Mouse (Mus musculus): ENCODE measurements around the gene Jak1. TPM values are rescaled to one million over a fixed set of nuclear protein-coding genes. Genes with fewer than 3 reads are reported as not detected.
"Not testable (repeated sequence)": the region's sequence is repeated elsewhere in the genome, so short reads cannot be mapped to it uniquely, and the experiment has no call there.

The Jak1 gene
- total RNA-seq, 4 experiments from 2014 or later = 124 to 155 (median 151) TPM

DNA sequence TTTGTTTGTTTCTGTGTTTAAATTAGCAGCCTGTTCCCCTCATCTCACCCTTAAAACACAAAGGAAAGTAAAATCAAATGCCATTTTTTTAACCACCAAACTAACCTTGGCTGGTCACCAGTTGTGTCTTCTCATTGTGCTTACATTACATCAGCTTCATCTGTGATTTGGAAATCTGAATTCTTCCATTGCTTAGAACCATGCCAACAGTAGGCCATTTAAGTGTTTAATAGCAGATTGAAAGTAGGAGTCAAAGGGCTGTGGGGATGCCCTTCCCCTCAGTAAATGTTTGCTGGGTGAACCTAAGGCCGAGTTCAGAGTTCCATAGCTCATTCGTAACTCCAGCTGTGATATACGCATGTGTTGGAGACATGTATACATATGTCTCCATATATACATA lies 10.8 kb upstream of the Jak1 start:
- DNase-seq = no peak

DNA sequence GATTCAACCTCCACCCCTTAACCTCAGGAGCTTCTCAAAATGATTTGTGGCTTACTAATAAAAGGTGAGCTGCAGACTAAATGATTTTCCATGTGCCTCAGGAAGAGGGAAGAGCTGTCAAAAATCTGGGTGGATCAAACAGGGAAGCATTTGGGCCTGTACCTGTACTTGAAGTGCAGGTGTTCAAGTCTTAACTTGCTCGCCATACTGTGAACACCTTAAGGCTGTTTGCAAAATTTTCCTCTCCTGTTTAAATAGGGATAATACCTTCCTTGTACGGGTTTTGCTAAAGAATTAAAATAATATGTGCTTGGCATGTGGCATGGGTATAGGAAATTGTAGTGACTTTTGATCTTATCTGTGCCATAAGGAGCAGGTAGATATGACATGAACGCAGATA lies 5.7 kb upstream of the Jak1 start:
- no peak for DNase-seq

DNA sequence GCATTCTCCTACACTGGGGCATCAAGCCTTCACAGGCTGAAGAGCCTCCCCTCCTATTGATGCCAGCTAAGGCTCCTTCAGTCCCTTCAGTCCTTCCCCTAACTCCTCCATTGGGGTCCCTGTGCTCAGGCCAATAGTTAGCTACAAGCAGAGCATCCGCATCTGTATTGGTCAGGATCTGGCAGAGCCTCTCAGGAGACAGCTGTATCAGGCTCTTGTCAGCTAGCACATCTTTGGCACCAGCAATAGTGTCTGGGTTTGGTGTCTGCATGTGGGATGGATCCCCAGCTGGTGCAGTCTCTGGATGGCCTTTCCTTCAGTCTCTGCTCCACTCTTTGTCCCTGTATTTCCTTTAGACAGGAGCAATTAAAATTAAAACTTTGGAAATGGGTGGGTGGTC lies 3.4 kb upstream of the Jak1 start:
- DNase-seq = not testable (repeated sequence)

DNA sequence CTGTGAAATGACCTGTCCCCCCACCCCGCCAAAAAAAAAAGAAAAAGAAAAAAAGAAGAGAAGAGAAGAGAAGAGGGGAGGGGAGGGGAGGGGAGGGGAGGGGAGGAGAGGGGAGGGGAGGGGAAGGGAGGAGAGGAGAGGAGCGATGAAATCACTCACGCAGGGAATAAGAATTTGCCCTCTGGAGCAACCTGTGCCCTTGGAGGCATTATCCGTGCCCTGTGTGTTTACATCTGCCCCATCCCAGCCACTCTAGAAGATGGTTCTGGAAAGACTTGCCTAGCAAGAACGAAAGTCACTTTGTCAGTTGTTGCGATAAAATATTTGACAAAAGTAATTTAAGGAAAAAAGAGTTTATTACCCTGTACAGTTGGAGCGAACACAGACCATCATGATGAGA lies 441 bp upstream of the Jak1 start:
- no peak for DNase-seq

DNA sequence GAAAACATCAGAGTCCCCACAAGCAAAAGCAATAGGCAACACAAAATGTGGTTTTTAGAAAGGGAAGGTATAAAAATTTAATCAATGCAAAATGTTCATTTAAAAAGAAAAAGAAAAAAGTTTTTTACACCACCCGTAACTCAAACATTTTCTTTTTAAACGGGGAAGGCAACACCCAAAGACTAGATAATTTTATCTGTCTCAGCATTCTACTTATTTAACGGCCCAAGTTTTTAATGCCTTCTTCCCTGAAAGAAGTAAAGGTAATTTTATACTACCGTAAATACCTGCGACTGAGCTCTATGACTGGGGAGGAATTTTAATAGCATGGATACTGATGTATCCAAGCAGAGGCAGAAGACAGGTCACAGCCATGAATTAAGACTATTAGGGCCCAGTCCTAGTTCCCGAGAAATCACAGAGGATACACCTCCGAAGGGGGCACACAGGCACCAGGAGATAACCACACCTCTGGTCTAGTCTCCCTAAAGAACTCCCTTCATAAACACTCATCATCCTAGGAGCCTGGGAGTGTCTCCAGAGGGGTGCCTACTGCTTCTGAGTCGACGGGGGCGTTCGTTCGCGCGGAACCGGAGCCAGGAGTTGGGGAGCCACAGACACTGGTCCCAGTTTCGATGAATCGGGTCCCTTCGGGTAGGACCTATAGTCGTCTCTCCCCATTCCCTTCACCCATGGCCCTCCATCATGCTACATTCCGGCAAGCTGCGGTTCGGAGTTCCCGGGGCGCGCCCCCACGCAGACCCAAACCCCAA lies 928 bp downstream of the Jak1 start:
- DNase-seq = no peak

DNA sequence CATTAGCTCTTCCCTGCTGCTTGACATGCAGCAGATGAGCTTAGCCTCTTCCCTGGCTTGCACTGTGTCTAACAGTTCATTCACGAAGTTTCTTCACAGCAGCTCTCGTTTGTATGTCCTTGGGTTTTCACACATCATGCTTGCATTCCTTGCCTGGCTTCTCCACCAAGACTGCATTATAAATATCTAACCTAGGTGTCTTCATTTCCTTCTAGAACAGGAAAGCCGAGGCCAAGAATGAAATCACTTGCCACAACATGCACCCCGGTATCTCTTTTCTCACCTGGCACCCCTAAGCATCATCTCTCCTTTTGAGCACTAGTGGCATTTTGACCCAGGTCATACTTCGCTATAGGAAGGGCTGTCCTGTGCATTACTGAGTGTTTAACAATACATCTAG lies 3.5 kb downstream of the Jak1 start:
- DNase-seq = no peak

DNA sequence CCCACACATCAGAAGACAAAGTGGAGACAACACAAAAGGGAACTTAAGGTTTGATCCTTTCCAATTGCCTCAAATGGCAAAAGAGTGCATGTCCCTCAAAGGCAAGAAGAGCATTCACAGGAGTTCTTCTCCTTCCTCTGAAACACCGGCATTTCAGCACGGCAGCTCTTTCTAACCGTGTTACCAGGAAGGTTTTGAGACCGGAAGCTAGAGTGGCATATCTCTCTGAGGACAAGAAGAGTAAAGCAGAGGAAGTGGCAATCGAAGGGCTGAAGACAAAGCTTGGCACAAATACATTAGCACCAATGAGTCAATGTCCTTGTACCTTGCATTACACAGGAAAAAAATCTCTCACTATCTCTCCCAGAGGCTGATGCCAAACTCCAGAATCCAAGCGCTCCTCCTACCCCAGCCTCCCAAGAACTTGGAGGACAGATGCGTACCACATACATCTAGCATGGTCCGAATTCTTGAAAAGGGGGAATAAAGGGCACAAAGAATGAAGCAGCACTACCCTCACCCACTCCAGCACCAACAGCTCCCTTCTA lies 4.3 kb downstream of the Jak1 start:
- DNase-seq = no peak

DNA sequence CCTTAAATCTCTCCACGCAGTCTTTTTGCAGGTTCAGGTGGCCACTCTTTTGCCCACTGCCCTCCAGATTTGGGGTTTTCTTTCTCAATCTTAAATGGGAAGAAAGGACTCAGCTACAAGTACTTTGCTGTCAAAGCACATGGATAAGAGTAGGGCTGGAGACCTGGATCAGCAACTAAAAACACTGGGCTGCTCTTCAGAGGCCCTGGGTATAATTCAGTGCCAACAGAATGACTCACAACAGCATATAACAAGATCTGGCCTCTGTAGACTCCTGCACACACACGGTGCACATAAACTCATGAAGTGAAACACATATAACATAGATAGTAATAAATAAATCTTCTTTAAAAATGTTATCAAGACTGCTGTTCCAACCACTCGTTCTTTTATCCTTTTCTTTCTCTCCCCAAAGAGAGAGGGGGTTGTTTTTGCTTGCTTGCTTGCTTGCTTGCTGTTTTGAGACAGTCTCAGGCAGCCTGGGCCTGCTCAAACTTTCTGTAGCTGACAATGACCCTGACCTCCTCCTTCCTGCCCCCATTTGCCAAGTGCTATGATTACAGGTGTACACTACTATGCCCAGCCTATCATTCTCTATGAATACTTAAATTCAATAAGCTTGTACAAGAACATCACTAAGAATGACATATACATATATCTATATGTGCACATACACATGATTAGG lies 8.4 kb downstream of the Jak1 start:
- no peak for DNase-seq

DNA sequence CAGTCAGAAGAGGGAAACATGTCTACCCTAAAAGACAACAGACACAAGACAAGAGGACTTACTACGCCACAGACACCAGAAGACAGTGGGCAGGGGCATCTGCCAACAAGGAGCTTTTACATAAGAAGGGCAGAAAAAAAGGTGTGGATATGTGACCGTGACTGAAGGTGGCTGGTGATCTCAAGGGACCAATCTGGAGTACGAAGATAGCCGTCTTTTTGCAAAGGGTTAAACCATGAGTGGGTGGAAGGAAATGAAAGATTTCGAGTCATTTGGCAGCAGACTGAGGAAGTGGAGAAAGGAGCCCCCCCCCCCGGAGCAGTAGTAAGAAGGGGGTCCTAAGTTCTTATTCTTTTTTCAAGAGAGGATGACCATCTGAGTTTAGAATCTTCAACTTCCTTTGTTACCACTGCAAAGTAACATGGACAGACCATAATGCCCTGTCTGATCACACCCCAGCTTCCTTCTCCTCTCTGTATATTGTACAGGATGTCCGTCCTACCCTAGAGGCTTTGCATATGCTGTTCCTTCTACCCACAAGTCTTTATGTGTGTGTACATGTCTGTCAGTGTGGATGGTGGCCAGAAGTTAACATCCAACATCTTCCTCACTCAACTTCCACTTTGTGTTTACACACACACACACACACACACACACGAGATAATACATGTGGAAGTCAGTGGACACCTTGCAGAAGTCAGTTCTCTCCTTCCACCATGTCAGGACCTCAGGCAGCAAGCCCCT lies 10.3 kb downstream of the Jak1 start:
- DNase-seq = no peak

DNA sequence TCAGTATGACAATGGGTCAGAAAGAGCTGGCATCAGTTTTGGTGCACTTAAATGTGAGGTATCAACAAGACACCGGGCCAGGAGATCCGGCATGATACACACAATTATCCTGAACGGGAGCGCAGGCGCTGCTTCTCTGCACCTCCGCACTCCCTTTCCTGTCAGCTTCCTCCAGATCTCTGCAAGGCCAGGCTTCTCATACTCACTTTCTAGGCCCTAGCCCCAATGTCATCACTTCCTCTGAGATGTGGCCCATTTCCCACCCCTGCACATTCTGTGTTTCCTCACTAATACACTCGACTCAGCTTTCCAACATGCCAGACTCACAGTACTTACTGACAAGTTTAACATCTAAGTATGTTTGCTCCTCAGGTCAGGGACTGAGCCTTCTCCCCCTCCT lies 11.1 kb downstream of the Jak1 start:
- DNase-seq = no peak

DNA sequence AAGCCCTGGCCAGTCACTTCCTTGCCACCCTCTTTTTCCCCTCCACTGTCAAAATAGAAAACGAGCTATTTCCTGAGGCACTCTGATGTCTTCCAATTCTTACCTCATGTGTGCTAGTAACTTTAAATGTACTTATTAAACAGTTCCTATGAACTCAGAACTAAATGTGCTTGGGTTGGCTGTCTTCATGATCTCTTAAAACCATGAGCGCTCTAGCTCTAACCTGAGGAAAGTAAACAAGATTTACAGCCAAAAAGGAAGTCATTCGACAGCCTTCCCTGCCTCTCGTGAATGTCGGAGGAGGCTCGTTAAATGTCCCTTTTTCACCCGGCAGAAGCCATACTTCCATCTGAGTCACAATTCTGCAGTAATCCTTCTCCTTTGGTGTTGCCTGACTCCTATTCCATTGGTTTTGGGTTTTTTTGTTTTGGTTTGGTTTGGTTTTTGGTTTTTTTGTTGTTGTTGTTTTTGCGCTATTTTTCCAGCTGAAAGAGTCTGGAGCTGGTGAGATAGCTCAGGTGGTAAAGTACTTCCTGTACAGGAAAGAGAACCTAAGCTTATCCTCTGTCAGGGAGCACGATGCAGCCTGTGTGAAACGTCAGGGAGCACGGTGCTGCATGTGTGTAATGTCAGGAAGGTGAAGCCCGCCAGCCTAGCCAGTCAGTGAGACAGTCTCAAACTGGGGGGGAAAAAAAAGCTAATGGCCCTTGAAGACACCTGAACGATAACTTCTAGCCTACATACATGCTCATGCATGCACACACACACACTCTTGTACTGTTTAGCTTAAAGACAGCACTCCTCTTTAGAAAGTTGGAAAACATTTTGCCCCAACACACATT lies 12.1 kb downstream of the Jak1 start:
- no peak for DNase-seq

DNA sequence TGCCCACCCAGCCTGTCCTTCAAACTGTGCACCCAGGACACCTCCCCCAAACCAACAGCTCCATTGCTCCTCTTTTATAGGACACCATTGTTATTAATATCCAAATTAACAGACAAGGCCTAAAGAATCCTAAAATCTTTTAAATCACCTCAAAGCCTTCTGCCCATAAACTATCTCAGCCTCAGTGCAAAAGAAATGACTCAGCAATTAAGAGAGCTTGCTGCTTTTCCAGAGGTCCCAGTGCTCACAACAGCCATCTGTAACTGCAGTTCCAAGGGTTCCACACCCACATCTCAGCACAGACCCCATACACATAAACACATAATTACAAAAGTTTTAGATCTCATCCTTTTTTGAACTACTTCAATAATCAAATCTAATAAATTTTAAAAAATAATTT lies 13.1 kb downstream of the Jak1 start:
- no peak for DNase-seq

DNA sequence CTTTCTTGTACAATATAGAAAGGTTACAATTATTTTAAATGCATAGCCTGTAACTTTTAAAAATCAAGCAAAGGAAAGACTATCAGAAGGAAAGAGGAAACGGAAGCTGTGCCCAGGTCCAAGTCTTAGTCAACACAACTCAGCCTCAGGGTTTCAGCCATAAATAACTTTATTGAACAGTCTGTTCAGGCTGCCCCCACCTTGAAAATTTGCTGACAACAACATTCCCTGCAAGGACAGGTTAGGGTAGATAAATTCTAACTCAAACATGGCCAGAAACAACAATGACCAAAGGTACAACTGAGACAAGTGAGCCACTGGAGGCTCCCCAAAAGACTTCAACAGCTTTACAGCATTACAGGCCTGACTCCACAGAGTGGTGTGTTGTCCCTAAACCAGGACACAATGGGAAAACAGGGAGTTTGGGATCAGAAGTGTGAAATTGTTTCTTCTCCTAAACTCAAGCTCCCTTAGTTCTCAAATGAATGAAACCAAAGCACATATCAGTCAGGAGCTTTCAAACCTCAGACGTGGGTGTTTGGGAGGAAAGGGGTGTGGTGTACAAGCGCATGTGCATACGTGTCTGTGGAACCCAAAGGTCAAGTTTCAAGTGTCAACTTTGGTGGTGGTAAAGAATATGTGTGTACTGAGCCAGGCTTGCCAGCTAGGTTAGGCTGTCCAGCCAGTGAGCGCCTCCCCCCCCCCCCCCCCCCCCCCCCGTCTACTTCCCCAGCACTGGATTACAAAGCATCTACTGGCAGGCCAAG lies 14.9 kb downstream of the Jak1 start:
- DNase-seq = no peak

DNA sequence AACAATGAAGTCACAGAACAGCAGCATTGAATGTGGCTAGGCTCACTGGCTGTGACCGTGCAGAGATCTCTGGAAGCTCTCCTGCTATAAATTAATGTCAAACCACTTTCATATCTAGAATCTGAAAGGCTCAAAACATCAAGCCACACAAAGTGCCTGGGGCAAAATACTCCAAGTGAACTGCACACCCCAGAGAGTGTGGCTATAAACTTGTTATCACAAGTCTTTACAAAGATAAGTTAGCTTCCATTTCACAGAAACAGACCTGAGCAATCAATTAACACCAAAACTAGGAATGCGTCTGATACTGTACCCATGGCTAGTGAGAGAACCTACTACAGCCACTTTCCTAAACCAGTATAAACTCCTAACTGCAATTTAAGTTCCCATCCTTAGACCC lies 17.7 kb downstream of the Jak1 start:
- no peak for DNase-seq

DNA sequence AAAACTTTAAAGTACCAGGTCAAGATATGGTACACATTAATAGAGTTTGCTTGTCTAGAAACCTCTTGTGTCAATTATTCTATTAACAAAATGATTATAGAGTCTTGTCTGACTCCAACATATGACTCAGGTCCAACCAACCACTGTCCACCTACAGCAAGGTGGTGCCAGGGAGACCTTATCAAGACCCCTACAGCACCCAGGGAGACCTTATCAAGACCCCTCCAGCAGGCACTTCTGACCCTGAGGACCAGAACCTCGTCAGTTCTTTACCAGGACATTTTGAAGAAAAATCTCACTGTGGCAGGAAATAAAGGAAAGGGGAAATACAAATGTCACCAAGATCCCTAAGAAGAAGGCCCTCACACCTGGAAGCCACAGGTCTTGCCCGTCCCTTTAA lies 18.5 kb downstream of the Jak1 start:
- no peak for DNase-seq

DNA sequence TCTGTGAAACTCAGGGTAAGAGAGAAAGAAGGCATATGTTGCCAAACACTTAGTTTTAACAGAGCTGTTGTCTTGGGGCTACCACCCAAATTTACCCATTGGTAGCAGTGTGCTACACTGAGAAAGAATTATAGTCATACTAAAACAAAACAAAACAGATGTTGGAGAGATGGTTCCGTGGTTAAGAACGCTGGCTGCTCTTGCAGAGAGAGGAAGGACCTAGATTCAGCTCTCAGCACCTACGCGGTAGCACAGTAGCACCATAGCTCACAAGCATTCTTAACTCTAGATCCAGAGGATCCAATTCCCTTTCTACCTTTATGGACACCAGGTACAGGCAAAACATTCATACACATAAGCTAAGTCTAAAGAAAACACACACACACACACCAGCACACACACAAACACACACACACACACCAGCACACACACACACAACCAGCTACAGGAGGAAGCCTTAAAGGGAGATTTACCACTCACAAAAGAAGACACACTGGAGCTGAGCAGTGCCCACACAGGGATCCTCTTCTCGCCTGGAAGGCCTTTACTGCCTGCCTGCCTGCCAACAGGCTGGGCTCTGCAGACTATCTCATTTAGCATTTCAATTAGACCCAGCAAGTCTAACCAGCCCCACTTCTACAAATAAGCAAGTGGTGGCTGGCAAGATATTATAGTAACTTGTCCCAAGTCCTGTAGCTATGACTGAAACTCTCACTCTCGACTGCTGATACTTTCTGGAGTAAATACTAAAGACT lies 20.6 kb downstream of the Jak1 start:
- DNase-seq = no peak

DNA sequence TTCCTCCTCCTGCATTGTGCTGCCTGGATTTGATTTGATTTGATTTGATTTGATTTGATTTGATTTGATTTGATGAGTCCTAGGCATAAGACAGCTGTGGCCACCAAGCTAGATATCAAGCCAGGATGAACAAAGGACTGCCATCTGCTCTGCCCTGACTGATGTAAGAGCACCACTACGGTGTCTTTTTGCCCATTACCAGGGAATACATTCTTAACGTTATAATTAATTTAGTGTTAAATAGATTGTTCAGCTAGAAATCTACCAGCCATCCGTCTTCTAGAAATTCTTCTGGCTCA lies 24.3 kb downstream of the Jak1 start:
- DNase-seq = no peak

DNA sequence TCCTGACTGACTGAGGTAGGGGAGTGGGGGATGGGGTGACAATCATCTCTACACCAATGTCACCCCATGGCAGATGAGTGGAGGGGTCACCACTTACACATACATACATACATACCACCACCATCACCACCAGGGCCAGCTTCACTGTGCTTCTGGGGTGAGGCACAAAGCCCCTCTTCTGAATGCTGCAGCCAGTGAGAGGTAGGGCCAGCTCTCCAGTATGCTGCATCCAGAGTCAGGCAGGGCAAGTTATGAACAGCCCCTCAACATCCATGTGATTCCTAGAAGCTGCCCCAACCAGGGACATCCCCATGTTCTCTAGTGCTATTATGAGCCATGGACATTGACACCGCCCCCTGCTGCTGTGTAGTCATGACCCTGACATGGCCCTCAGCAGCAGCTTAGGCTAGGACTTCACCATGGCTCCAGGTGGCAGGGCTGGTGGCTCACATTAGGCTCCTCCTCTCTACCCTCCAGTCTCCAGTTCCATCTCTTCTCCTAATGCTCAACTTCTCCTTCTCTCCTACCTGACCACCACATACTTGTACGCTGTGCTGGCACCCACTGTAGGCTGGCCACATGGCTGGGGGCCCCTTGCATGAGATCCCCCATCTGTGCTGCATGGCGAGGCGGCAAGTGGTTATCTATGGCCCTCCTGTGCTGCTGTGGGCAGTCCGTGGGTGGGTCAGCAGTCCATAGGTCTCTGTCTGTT lies 24.8 kb downstream of the Jak1 start:
- no peak for DNase-seq

DNA sequence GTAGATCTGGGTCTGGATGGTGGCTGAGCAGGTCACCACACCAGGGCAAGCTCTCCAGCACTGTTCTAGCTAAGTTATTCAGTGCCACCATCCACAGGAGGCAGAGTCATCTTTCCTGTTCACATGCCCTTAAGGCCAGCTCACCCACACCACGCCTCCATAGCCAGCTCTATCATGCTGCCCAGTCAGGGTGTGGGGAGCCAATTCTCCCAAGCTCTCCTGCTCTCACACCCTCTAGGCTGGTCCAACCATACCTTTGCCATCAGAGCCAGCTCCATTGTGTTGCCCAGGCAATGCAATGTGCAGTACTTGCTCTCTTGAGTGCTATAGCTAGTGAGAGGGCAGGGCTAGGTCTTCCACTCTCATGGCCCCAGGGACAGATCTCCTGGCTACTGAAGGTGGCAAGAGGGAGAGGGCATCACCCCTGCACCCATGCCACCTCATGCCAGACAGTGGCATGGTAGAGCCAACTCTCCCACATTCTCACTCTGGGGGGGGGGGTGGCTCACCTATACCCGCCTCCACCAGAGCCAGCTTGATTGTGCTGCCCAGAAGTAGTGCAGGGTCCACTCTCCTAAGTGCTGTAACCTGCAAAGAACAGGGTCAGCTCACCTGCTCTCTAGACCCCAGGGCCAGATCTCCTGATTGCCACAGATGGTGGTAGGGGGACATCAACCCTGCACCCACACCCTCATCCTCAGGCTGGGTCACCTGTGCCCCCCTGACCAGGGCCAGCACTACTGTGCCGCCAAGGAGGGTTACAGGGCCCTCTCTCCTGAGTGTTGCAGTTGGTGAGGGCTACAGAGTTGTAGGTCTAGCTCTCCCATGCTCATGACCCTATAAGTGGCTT lies 25.5 kb downstream of the Jak1 start:
- DNase-seq = no peak

All from adrenal gland, adult 8-10 months (tissue).